Mouse (Mus musculus) gastrocnemius, postnatal 25 days (tissue): ENCODE measurements at regions not wholly inside any gene's neighbourhood (a gene's known extent, or its start where the extent isn't known, plus 50 kb on each side); places are given as distances from the start of the nearest gene placed in this dataset.

Experiments used
- DNase-seq: peaks from one replicate; pipeline ENCODE4 v3.0.0; 2022

GRCm38 (mm10) chr13:113736468-113736867 lies 57.8 kb upstream of the Arl15 start:
- no peak for DNase-seq

GRCm38 (mm10) chr13:113735611-113736285 lies 58.6 kb upstream of the Arl15 start:
- no peak for DNase-seq

GRCm38 (mm10) chr13:113734134-113734794 lies 60.0 kb upstream of the Arl15 start:
- no peak for DNase-seq

GRCm38 (mm10) chr13:113733734-113734133 lies 60.6 kb upstream of the Arl15 start:
- DNase-seq: no peak

GRCm38 (mm10) chr13:113730776-113731400 lies 63.4 kb upstream of the Arl15 start:
- DNase-seq: no peak

- DNase-seq: no peak
These were observed 64.1 kb upstream of the Arl15 start for GRCm38 (mm10) chr13:113730062-113730775.

GRCm38 (mm10) chr13:113729574-113729973 lies 64.7 kb upstream of the Arl15 start:
- DNase-seq: peak; percentile 27

- DNase-seq: peak; percentile 53
These were observed 64.6 kb upstream of the Hspb3 start for GRCm38 (mm10) chr13:113728111-113728510.

GRCm38 (mm10) chr13:113724881-113725837 lies 61.7 kb upstream of the Hspb3 start:
- DNase-seq: no peak

- DNase-seq: no peak
These were observed 51.8 kb upstream of the Hspb3 start for GRCm38 (mm10) chr13:113715231-113715630.

GRCm38 (mm10) chr13:113713844-113714243 lies 50.4 kb upstream of the Hspb3 start:
- DNase-seq: no peak
